Mouse (Mus musculus) forebrain, embryonic 14.5 days (tissue): Measurements from ENCODE around the gene Man2b2. TPM values are rescaled to one million over a fixed set of nuclear protein-coding genes. Genes with fewer than 3 reads are reported as not detected.

Experiments
- ATAC-seq: fragments of 200-750 bp; cut with Nextera tagmentation; 2 replicates; pipeline ENCODE4 v1.8.0; 2017; ENCODE audit warnings: mild to moderate bottlenecking, moderate library complexity
- DNase-seq: peaks from one replicate; pipeline ENCODE4 v3.0.0-alpha.2; 2015; ENCODE audit warnings: low spot score
- H3K27ac ChIP-seq: fragments of 300-500 bp; sonication (generic); 2 replicates; pipeline ENCODE4 v1.5.1; 2014; ENCODE audit warnings: low read depth, mild to moderate bottlenecking, control low read depth, low read length, moderate library complexity
- H3K27me3 ChIP-seq: fragments of 300-500 bp; sonication (generic); replicated peaks from 2 replicates; pipeline ENCODE4 v1.6.1; 2014; ENCODE audit warnings: low read length, control low read depth, mixed read lengths; ENCODE audit not compliant: control insufficient read depth, insufficient read depth
- H3K36me3 ChIP-seq: fragments of 300-500 bp; sonication (generic); 2 replicates; pipeline ENCODE4 v1.6.1; 2014; ENCODE audit warnings: low read length, control low read depth; ENCODE audit not compliant: control insufficient read depth, insufficient read depth
- H3K4me1 ChIP-seq: fragments of 300-500 bp; sonication (generic); 2 replicates; pipeline ENCODE4 v1.6.1; 2014; ENCODE audit warnings: antibody characterized with exemption, low read length, control low read depth; ENCODE audit not compliant: control insufficient read depth, insufficient read depth
- H3K4me2 ChIP-seq: fragments of 300-500 bp; sonication (generic); 2 replicates; pipeline ENCODE4 v1.6.1; 2014; ENCODE audit warnings: mild to moderate bottlenecking, control low read depth, low read length
- H3K4me3 ChIP-seq: fragments of 300-500 bp; sonication (generic); 2 replicates; pipeline ENCODE4 v1.5.1; 2014; ENCODE audit warnings: low read depth, low read length, control low read depth
- H3K9ac ChIP-seq: fragments of 300-500 bp; sonication (generic); 2 replicates; pipeline ENCODE4 v1.6.1; 2014; ENCODE audit warnings: mild to moderate bottlenecking, low read length, control low read depth, moderate library complexity
- H3K9me3 ChIP-seq: fragments of 300-500 bp; sonication (generic); replicated peaks from 2 replicates; pipeline ENCODE4 v1.6.1; 2016; ENCODE audit warnings: low read length, control low read depth, mixed read lengths; ENCODE audit not compliant: control insufficient read depth
- WGBS: fragments of 180-500 bp; shearing (Covaris S2); extraction: QIAGEN DNeasy Blood & Tissue Kit; methylation state at CpG from one replicate; pipeline ENCODE4 v1.1.7; 2014; 5-methylcytosine and 5-hydroxymethylcytosine counted together
- polyA plus RNA-seq: library from polyadenylated mRNA; unstranded; fragments of >200 nt; fragmentation: Nextera tagmentation; extraction: Ambion mirVana; gene quantifications from 2 replicates; pipeline ENCODE4 v1.2.1, GENCODE M21; 2014

Man2b2 gene
- polyA plus RNA-seq, 1 experiment from 2014 or later, result 5.7 TPM

DNA sequence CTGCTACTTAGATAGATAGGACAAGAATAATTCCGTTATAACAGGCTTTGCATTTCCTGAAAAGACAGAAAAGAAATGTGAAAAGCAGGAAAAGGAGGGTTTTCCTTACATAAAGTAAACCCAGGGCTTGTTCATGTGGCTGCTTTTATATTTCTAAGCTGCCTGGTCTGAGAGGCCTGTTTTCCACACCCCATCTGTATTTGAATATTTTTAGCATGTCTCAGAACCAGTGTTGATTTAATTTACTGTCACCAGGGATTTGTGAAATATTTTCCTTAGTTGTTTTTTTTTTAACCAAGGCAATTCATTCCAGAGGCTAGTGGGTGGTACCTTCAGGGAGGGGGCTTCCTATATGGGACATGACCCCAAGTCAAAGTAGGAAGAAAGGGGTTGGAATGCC, 11.2 kb upstream of the Man2b2 start:
- no peaks in the 10 kb centered on the region for H3K9me3 ChIP-seq

DNA sequence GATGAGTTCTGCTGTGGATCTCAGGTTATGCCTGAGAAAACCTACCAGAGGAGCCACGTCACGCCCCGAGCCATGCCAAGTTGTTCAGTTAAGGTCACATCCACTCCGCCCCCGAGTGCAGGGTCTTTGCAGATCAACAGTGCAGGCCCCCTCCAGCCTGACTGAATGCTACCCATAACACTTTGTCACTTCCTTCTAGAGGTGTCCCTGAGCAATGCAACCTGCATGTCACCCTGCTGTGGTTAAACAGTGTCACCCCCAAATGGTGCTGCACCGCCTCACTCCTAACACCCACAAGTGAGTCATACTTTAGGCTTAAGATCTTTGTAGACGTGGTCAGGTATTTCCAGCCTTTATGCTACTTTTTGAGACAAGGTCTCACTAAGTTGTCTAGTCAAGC, 9.6 kb upstream of the Man2b2 start:
- H3K27me3 ChIP-seq, result no peaks in the 10 kb centered on the region
- H3K9ac ChIP-seq, result no peak overlapping the region
- no peaks in the 10 kb centered on the region for H3K9me3 ChIP-seq
- H3K4me2 ChIP-seq, result no peak overlapping the region
- ATAC-seq (no peak), DNase-seq (no peak)
- 88% methylated on average over 7 of the region's 7 CpGs for WGBS
- no peaks in the 10 kb centered on the region for H3K4me1 ChIP-seq
- H3K27ac ChIP-seq, result no peak overlapping the region
- no peak overlapping the region for H3K4me3 ChIP-seq
- no peaks in the 10 kb centered on the region for H3K36me3 ChIP-seq

More for the DNA sequence above, 11.2 kb upstream of the Man2b2 start:
- no peak for DNase-seq
- WGBS, result 67% methylated on average over 1 of the region's 1 CpGs
- Histone ChIP-seq H3K27me3 (no peaks in the 10 kb centered on the region), H3K36me3 (no peaks in the 10 kb centered on the region), H3K4me1 (no peaks in the 10 kb centered on the region), H3K9ac (no peak overlapping the region), H3K4me2 (no peak overlapping the region), H3K27ac (no peak overlapping the region), H3K4me3 (no peak overlapping the region)
- ATAC-seq, result no peak

DNA sequence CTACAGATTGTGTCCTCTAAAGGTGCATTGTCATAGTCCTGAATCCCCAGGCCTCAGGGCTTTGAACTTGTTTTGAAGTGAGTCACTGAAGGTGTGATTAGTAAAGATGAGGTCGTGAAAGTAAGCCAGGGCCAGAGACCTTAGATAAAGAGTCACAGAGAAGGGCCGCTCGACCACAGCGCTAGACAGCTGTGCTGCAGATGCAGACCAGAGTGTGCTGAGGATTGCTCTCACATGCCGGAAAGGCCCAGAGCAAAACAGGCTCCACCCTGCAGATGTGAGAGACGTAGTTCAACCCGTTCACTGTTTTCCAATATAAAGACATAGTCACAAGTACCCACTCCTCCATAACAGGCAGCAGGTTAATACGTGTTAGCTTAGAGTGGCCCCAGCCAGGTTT, 9.1 kb upstream of the Man2b2 start:
- DNase-seq (no peak), ATAC-seq (no peak)
- Histone ChIP-seq H3K9me3 (no peaks in the 10 kb centered on the region), H3K4me3 (no peak overlapping the region), H3K27me3 (no peaks in the 10 kb centered on the region), H3K36me3 (no peaks in the 10 kb centered on the region), H3K9ac (no peak overlapping the region), H3K4me2 (no peak overlapping the region), H3K4me1 (no peaks in the 10 kb centered on the region), H3K27ac (no peak overlapping the region)
- WGBS, result 77% methylated on average over 8 of the region's 8 CpGs

DNA sequence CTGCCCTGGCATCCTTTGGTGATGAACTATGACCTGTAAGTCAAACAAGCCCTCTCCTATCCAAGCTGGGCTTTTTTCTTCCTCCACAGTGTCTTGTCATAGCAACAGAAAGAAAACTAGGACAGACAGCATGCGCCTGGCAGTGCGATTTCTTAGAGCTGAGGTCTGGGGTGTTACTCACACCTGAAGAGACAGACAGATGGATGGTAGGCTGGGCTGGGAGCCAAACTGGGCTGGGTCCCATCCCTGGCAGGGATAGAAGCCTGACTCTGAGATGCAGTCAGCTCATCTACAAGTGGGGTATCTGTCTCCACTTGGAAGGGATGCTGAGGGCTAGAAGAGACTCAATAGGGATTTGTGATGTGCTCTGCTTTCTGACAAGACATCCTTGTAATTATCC, 8.6 kb upstream of the Man2b2 start:
- ATAC-seq (peak; percentile 48; the same call in 1 of the 2 replicates), DNase-seq (peak; percentile 44)
- Histone ChIP-seq H3K27me3 (no peaks in the 10 kb centered on the region), H3K4me3 (no peak overlapping the region), H3K9ac (no peak overlapping the region), H3K36me3 (no peaks in the 10 kb centered on the region), H3K9me3 (no peaks in the 10 kb centered on the region), H3K27ac (no peak overlapping the region), H3K4me1 (no peaks in the 10 kb centered on the region), H3K4me2 (no peak overlapping the region)
- 84% methylated on average over 2 of the region's 2 CpGs for WGBS

DNA sequence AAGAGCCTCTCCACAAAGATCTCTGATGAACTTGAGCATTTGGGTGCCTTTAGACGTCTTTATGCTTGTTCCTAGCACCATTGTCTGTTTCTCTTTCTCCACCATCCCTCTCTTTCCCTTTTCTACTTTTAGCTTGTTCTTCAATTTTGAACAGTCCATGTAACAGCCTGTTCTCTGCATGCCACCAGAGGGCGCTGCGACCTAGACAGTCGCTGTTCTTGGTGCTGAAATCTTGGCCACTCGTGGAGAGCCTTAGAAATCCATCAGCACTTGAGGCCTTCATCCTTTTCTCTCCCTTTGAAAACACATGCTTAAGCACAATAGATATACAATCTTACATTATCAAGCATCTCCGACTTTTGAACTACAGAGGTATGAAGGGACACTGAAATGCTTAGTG, 5.5 kb upstream of the Man2b2 start:
- DNase-seq (peak; percentile 84), ATAC-seq (peak; percentile 62; the same call in 1 of the 2 replicates)
- no peak overlapping the region for H3K4me2 ChIP-seq
- no peak overlapping the region for H3K4me3 ChIP-seq
- H3K36me3 ChIP-seq, result no peaks in the 10 kb centered on the region
- H3K9ac ChIP-seq, result no peak overlapping the region
- no peaks in the 10 kb centered on the region for H3K27me3 ChIP-seq
- peaks cover 1% of the 10 kb centered on the region for H3K4me1 ChIP-seq
- WGBS, result 3% methylated on average over 6 of the region's 6 CpGs
- no peak overlapping the region for H3K27ac ChIP-seq
- H3K9me3 ChIP-seq, result no peaks in the 10 kb centered on the region

DNA sequence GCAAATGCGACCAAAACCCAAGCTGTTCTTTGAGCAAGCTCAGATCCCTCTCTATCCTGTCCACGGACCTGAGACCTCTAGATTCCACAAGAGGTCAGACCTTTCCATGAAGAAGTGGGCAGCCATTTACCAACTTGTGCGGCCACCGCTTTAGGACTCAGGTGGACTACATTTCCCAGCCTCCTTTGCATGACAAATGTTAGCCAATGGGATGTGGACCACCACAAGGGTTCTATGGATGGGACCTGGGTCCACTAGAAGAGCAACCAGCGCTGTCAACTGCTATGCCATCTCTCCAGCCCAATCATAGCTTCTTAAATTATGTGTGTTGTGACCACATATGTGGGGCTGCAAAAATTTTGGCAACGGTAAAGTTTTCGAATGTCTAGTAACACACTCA, 819 bp upstream of the Man2b2 start:
- WGBS, result 64% methylated on average over 7 of the region's 7 CpGs
- H3K9me3 ChIP-seq, result no peaks in the 10 kb centered on the region
- no peak overlapping the region for H3K27ac ChIP-seq
- H3K36me3 ChIP-seq, result no peaks in the 10 kb centered on the region
- no peak overlapping the region for H3K9ac ChIP-seq
- H3K27me3 ChIP-seq, result no peaks in the 10 kb centered on the region
- ATAC-seq (no peak), DNase-seq (peak; percentile 22)
- H3K4me3 ChIP-seq, result no peak overlapping the region
- H3K4me2 ChIP-seq, result no peak overlapping the region
- H3K4me1 ChIP-seq, result peaks cover 4% of the 10 kb centered on the region

DNA sequence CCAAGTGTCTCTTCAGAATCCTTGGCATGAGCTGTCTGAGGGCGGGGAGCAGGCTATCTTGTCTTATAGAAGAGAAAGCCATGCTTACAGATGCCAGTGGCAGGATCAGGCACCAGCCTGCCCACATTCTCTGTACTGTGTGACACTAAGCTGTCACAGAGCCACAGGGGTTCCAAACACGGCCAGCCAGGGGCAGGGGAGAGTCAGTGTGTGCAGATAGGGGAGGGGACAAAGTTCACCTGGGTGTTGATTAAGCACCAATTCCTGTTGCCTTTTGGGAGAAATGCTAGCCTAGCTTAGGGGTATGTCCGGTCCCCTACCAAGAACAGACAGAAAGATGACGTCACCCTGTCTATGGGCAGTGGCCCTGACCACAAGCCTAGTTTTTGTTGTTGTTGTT, 1.4 kb downstream of the Man2b2 start:
- no peak for ATAC-seq
- WGBS, result 80% methylated on average over 4 of the region's 4 CpGs

DNA sequence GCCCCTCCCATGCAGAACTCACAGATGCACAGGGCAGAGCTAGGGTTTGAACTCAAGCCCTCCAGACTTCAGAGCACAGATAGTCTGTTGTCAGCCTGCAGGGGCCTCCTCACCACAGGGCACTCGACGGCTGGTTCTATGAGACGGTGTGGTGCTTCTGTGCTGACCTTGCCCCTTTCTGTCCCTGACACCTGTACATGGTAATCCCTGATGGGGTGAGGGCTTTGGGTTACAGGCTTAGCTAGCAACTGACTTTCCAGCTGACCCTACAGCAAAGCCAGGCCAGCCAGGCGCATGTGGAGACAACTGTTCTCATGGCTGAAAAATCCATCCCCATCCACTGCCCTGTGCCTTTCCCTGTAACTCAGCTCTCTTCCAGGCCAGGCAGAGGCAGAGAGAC, 7.5 kb downstream of the Man2b2 start:
- ATAC-seq, result no peak
- no peaks in the 10 kb centered on the region for H3K27me3 ChIP-seq
- no peak overlapping the region for H3K9ac ChIP-seq
- no peak overlapping the region for H3K4me3 ChIP-seq
- H3K36me3 ChIP-seq, result 0 out of 2 replicates have a peak, but pooled peaks cover 2% of the 10 kb centered on the region
- WGBS, result 90% methylated on average over 4 of the region's 4 CpGs
- H3K27ac ChIP-seq, result no peak overlapping the region
- H3K9me3 ChIP-seq, result no peaks in the 10 kb centered on the region
- H3K4me1 ChIP-seq, result no peaks in the 10 kb centered on the region
- no peak for DNase-seq
- H3K4me2 ChIP-seq, result no peak overlapping the region

More for the DNA sequence above, 1.4 kb downstream of the Man2b2 start:
- Histone ChIP-seq H3K36me3 (0 out of 2 replicates have a peak, but pooled peaks cover 2% of the 10 kb centered on the region), H3K4me2 (no peak overlapping the region), H3K27ac (no peak overlapping the region), H3K9ac (no peak overlapping the region), H3K27me3 (no peaks in the 10 kb centered on the region), H3K9me3 (no peaks in the 10 kb centered on the region), H3K4me1 (peaks cover 4% of the 10 kb centered on the region), H3K4me3 (no peak overlapping the region)
- DNase-seq, result no peak

DNA sequence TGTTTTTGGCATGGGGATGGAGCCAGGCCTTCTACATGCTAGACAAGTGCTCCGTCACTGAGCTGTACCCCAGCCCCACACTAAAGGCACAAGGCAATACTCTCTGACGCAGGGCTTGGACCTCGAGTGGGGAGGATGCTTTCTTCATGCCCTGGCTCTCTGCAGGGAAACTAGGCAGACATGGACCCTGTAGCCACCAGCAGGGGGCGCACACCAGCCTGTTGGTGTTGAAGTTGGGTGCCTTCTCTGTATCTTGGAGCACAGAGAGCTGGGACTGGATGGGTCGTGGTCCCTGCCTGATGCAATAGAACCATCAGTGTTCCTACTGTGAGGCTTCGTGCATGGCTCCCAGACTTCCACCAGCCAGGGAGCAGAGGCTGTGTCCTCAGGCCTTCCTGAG, 10.3 kb downstream of the Man2b2 start:
- Histone ChIP-seq H3K4me2 (no peak overlapping the region), H3K27me3 (no peaks in the 10 kb centered on the region), H3K4me3 (no peak overlapping the region), H3K36me3 (no peaks in the 10 kb centered on the region), H3K27ac (no peak overlapping the region), H3K9me3 (no peaks in the 10 kb centered on the region), H3K9ac (no peak overlapping the region), H3K4me1 (no peaks in the 10 kb centered on the region)
- ATAC-seq (no peak), DNase-seq (peak; percentile 62)
- 42% methylated on average over 6 of the region's 6 CpGs for WGBS
